Mouse (Mus musculus) heart, postnatal 0 days (tissue): Measurements from ENCODE around the gene Acer1.

Source experiments
- CTCF ChIP-seq: IDR thresholded peaks from 2 replicates; pipeline ENCODE4 v1.5.1; 2016; ENCODE audit warnings: antibody characterized with exemption, control low read depth, low read depth
- EP300 ChIP-seq: IDR thresholded peaks from 2 replicates; pipeline ENCODE4 v1.6.1; 2016; ENCODE audit warnings: antibody characterized with exemption, low read depth

GRCm38 (mm10) chr17:56997029-56997667 is 15.2 kb upstream of the Acer1 start, which contains the start of gene Alkbh7:
- peak; percentile 91 for TF ChIP-seq CTCF
- TF ChIP-seq EP300, result peak; percentile 84
